Mouse (Mus musculus): ENCODE measurements around the gene Khk. TPM values are rescaled to one million over a fixed set of nuclear protein-coding genes. Genes with fewer than 3 reads are reported as not detected.

Gene Khk
- polyA plus RNA-seq, 1 experiment from 2014 or later, result 6.8 TPM

DNA sequence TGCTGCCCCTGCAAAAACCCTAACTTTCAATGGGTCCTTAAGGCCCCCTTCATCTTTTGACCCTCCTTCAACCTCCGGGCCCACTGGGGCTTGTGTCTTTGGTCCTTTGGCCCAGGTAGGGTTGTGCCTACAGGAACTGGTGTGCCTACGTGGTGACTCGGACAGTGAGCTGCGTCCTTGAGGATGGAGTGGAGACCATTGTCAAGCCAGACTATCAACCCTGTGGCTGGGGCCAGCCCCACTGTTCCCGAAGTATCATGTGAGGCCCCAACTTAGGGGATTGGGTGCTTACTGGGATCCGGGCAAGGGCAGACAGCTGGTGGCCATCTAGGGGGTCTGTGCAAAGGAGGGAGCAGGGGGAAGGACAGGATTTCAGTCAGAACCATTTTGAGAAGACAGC, 6.4 kb upstream of the Khk start:
- no peak overlapping the region for H3K4me3 ChIP-seq (replicated peaks)
- no peak overlapping the region for H3K27ac ChIP-seq
- no peak for ATAC-seq
- no peaks in the 10 kb centered on the region for H3K9me3 ChIP-seq
- H3K27me3 ChIP-seq, result no peaks in the 10 kb centered on the region
- H3K9ac ChIP-seq (replicated peaks), result no peak overlapping the region
- H3K4me2 ChIP-seq (replicated peaks), result no peak overlapping the region
- 83% methylated on average over 6 of the region's 6 CpGs for WGBS
- H3K4me1 ChIP-seq (replicated peaks), result peaks cover 32% of the 10 kb centered on the region
- no peaks in the 10 kb centered on the region for H3K36me3 ChIP-seq

DNA sequence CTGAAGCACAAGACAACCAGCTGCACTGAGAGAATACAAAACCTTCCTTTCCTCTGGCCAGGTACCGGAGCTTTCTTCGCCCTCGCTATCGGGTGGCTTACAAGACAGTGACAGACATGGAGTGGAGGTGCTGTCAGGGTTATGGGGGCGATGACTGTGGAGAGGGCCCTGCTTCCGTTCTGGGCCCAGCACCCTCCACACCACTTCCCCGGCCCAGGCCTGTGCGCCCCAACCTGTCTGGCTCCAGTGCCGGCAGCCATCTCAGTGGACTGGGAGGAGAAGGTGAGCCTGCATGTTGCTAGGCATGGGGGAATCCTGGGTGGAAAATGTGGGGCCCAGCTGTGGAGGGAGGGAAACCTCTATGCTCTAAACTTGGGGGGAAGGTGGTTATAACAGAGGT, 5.8 kb upstream of the Khk start:
- 68% methylated on average over 9 of the region's 9 CpGs for WGBS
- peak; percentile 55 for ATAC-seq
- no peak overlapping the region; the same call in 1 of the 2 replicates for H3K9ac ChIP-seq (replicated peaks)

GRCm38 (mm10) chr5:30915974-30916433, 5.2 kb upstream of the Khk start:
- peak overlapping the region; percentile 25 for H3K4me2 ChIP-seq (replicated peaks)
- H3K4me3 ChIP-seq (replicated peaks), result no peak overlapping the region
- no peaks in the 10 kb centered on the region for H3K9me3 ChIP-seq
- no peaks in the 10 kb centered on the region for H3K36me3 ChIP-seq
- no peaks in the 10 kb centered on the region for H3K27me3 ChIP-seq
- peak overlapping the region; percentile 54; the same call in 1 of the 2 replicates for H3K27ac ChIP-seq
- peak; percentile 89 for ATAC-seq
- 3% methylated on average over 7 of the region's 7 CpGs for WGBS
- no peak overlapping the region for H3K9ac ChIP-seq (replicated peaks)
- peaks cover 32% of the 10 kb centered on the region for H3K4me1 ChIP-seq (replicated peaks)

More for the DNA sequence above, 5.8 kb upstream of the Khk start:
- Histone ChIP-seq H3K36me3 (no peaks in the 10 kb centered on the region), H3K4me2 (replicated peaks) (no peak overlapping the region), H3K9me3 (no peaks in the 10 kb centered on the region), H3K27ac (0 out of 2 replicates have a peak overlapping the region, but pooled peaks have one; percentile 40), H3K4me1 (replicated peaks) (peaks cover 32% of the 10 kb centered on the region), H3K27me3 (no peaks in the 10 kb centered on the region), H3K4me3 (replicated peaks) (no peak overlapping the region)

- 92% methylated on average over 9 of the region's 9 CpGs for WGBS
- Histone ChIP-seq H3K9ac (replicated peaks) (no peak overlapping the region; the same call in 1 of the 2 replicates), H3K9me3 (no peaks in the 10 kb centered on the region), H3K27me3 (no peaks in the 10 kb centered on the region), H3K4me3 (replicated peaks) (no peak overlapping the region), H3K36me3 (no peaks in the 10 kb centered on the region), H3K4me1 (replicated peaks) (peaks cover 36% of the 10 kb centered on the region), H3K27ac (no peak overlapping the region), H3K4me2 (replicated peaks) (no peak overlapping the region)
- no peak for ATAC-seq
Observed at GRCm38 (mm10) chr5:30916841-30917240, 4.4 kb upstream of the Khk start.

DNA sequence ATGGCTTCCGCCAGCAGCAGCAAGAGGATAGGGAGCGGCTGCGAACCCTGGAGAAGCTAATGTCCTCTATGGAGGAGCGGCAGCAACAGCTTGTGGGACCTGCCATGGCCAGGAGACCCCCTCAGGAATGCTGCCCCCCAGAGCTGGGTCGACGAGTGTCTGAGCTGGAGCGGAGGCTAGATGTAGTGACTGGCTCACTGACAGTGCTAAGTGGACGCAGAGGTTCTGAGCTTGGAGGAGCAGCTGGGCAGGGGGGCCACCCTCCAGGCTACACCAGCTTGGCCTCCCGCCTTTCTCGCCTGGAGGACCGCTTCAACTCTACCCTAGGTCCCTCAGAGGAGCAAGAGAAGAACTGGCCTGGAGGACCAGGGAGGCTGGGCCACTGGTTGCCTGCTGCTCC, 3.9 kb upstream of the Khk start:
- ATAC-seq, result no peak
- H3K9ac ChIP-seq (replicated peaks), result no peak overlapping the region; the same call in 1 of the 2 replicates
- no peak overlapping the region for H3K4me3 ChIP-seq (replicated peaks)
- H3K27ac ChIP-seq, result no peak overlapping the region
- H3K36me3 ChIP-seq, result no peaks in the 10 kb centered on the region
- H3K4me2 ChIP-seq (replicated peaks), result no peak overlapping the region
- WGBS, result 90% methylated on average over 11 of the region's 11 CpGs
- peaks cover under 1% of the 10 kb centered on the region; the same call in 1 of the 2 replicates for H3K27me3 ChIP-seq
- no peaks in the 10 kb centered on the region for H3K9me3 ChIP-seq
- H3K4me1 ChIP-seq (replicated peaks), result peaks cover 37% of the 10 kb centered on the region

DNA sequence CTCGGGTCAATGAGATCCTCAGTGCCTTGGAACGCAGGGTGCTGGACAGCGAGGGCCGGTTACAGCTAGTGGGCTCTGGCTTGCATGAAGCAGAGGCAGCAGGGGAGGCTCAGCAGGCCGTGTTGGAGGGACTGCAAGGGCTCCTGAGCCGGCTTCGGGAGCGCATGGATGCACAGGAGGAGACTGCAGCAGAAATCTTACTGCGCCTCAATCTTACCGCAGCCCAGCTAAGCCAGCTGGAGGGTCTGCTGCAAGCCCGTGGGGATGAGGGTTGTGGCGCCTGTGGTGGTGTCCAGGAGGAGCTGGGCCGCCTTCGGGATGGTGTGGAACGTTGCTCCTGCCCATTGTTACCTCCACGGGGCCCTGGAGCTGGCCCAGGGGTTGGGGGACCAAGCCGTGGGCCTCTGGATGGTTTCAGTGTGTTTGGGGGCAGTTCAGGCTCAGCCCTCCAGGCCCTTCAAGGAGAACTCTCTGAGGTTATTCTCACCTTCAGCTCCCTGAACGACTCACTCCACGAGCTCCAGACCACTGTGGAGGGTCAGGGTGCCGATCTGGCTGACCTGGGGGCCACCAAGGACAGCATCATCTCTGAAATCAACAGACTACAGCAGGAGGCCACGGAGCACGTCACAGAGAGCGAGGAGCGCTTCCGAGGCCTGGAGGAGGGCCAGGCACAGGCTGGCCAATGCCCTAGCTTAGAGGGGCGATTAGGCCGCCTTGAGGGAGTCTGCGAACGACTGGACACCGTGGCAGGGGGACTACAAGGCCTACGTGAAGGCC, 3.1 kb upstream of the Khk start:
- no peaks in the 10 kb centered on the region for H3K9me3 ChIP-seq
- H3K27ac ChIP-seq, result no peak overlapping the region
- no peak overlapping the region for H3K9ac ChIP-seq (replicated peaks)
- no peak for ATAC-seq
- 83% methylated on average over 31 of the region's 31 CpGs for WGBS
- no peaks in the 10 kb centered on the region for H3K36me3 ChIP-seq
- H3K4me1 ChIP-seq (replicated peaks), result peaks cover 33% of the 10 kb centered on the region
- peaks cover 7% of the 10 kb centered on the region for H3K27me3 ChIP-seq
- H3K4me3 ChIP-seq (replicated peaks), result no peak overlapping the region
- H3K4me2 ChIP-seq (replicated peaks), result no peak overlapping the region

- 82% methylated on average over 8 of the region's 8 CpGs for WGBS
- Histone ChIP-seq H3K27me3 (peaks cover 11% of the 10 kb centered on the region), H3K36me3 (no peaks in the 10 kb centered on the region), H3K4me3 (replicated peaks) (no peak overlapping the region), H3K4me1 (replicated peaks) (peaks cover 27% of the 10 kb centered on the region), H3K9ac (replicated peaks) (0 out of 2 replicates have a peak overlapping the region, but pooled peaks have one; percentile 5), H3K4me2 (replicated peaks) (no peak overlapping the region), H3K9me3 (no peaks in the 10 kb centered on the region), H3K27ac (no peak overlapping the region)
- ATAC-seq, result no peak
Observed at GRCm38 (mm10) chr5:30918691-30919090, 2.5 kb upstream of the Khk start.

DNA sequence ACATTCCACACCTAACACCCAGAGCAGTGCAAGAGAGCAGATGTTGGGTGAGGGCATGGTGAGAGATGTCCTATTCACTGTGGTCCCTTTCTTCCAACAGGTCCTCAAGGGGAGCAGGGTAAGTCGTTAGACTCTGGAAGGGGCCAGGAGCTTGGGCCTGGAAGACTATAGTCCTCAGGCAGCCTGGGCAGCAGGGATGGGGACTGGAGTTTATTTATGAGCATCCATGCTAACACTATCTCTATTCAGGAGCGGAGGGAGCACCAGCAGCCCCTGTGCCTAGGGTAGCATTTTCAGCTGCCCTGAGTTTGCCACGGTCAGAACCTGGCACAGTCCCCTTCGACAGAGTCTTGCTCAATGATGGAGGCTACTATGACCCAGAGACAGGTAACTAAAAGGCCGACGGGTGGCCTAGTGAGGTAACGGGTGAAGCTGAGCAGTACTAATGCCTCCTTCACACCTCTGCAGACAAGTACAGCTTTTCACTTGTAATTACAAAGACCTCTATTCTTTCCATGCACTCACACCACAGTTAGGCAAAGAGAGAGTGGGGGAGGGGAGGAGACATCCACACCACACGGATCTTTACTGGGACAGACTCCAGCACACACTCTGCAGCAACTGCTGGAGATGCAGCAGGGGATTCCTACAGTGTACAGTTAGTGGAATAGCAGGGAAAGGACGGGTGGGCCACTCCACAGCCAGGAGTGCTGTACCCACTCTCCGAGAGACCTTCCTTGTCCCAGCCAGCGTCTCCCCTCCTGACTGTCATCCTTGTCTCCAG, 1.2 kb upstream of the Khk start:
- WGBS, result 76% methylated on average over 11 of the region's 11 CpGs
- H3K4me1 ChIP-seq (replicated peaks), result peaks cover 24% of the 10 kb centered on the region
- no peak overlapping the region for H3K4me2 ChIP-seq (replicated peaks)
- no peaks in the 10 kb centered on the region for H3K9me3 ChIP-seq
- H3K4me3 ChIP-seq (replicated peaks), result no peak overlapping the region
- peaks cover 11% of the 10 kb centered on the region for H3K27me3 ChIP-seq
- H3K9ac ChIP-seq (replicated peaks), result no peak overlapping the region
- no peaks in the 10 kb centered on the region for H3K36me3 ChIP-seq
- ATAC-seq, result no peak
- no peak overlapping the region for H3K27ac ChIP-seq

DNA sequence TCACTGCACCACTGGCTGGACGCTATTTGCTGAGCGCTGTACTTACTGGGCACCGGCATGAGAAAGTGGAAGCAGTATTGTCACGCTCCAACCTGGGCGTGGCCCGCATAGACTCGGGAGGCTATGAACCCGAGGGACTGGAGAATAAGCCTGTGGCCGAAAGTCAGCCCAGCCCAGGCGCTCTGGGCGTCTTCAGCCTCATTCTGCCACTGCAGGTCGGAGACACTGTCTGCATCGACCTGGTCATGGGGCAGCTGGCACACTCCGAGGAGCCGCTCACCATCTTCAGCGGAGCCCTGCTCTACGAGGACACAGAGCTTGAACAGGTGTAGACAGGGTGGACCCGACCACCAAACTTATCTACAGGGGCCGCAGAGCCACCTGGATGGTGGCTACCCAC, 610 bp upstream of the Khk start:
- Histone ChIP-seq H3K4me2 (replicated peaks) (peak overlapping the region; percentile 81), H3K4me3 (replicated peaks) (no peak overlapping the region), H3K36me3 (no peaks in the 10 kb centered on the region), H3K27me3 (peaks cover 11% of the 10 kb centered on the region), H3K4me1 (replicated peaks) (peaks cover 19% of the 10 kb centered on the region), H3K9ac (replicated peaks) (no peak overlapping the region), H3K9me3 (no peaks in the 10 kb centered on the region), H3K27ac (no peak overlapping the region)
- ATAC-seq, result peak; percentile 16
- WGBS, result 58% methylated on average over 19 of the region's 19 CpGs

- no peak for ATAC-seq
- H3K9ac ChIP-seq (replicated peaks), result peak overlapping the region; percentile 64; the same call in 1 of the 2 replicates
- H3K4me3 ChIP-seq (replicated peaks), result no peak overlapping the region
Observed at GRCm38 (mm10) chr5:30922581-30923041, 1.4 kb downstream of the Khk start.

DNA sequence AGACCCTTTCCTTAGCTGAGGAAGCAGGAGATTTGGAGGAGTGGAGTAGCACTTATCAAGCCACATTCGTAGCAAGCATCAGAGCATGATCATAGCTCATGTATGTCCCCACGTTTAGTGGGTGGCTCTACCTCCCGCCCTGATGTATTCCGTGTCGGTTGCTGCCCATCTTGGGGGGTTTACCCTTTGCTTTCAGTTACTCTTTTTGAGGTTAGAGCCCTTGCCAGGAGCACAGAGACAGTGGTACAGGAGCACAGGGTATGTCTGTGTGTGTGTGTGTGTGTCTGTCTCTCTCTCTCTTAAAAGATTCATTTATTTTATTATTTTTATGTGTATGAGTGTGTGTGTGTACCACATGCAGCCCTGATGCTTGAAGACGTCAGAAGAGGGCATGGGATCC, 1.9 kb downstream of the Khk start:
- Histone ChIP-seq H3K36me3 (no peaks in the 10 kb centered on the region), H3K9me3 (no peaks in the 10 kb centered on the region), H3K27me3 (peaks cover 11% of the 10 kb centered on the region), H3K4me3 (replicated peaks) (no peak overlapping the region), H3K27ac (no peak overlapping the region), H3K4me2 (replicated peaks) (no peak overlapping the region), H3K9ac (replicated peaks) (no peak overlapping the region), H3K4me1 (replicated peaks) (peaks cover 13% of the 10 kb centered on the region)
- WGBS, result 87% methylated on average over 6 of the region's 6 CpGs
- ATAC-seq, result no peak

More at GRCm38 (mm10) chr5:30922581-30923041, 1.4 kb downstream of the Khk start:
- WGBS, result 75% methylated on average over 10 of the region's 10 CpGs
- Histone ChIP-seq H3K27ac (no peak overlapping the region), H3K4me2 (replicated peaks) (peak overlapping the region; percentile 81), H3K9me3 (no peaks in the 10 kb centered on the region), H3K27me3 (peaks cover 11% of the 10 kb centered on the region), H3K4me1 (replicated peaks) (peaks cover 13% of the 10 kb centered on the region), H3K36me3 (no peaks in the 10 kb centered on the region)

DNA sequence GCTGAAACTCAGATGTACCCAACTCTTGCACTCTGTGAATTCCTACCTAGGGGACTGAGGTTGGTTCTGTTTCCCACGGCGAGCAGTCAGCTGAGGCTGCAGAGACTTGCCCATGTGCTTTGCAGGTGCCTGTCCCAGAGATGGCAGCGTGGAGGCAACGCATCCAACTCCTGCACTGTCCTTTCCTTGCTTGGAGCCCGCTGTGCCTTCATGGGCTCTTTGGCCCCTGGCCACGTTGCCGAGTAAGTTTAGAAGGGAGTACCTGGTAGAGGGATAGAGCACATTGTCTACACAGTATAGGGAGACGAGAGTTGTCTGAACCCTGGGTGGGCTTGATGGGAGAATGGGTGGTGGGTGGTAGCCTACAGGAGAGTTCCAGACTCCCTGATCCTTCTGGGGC, 3.4 kb downstream of the Khk start:
- peaks cover 11% of the 10 kb centered on the region for H3K27me3 ChIP-seq
- H3K36me3 ChIP-seq, result no peaks in the 10 kb centered on the region
- H3K9ac ChIP-seq (replicated peaks), result no peak overlapping the region
- H3K4me2 ChIP-seq (replicated peaks), result no peak overlapping the region
- no peaks in the 10 kb centered on the region for H3K9me3 ChIP-seq
- no peak for ATAC-seq
- no peak overlapping the region for H3K4me3 ChIP-seq (replicated peaks)
- H3K27ac ChIP-seq, result no peak overlapping the region
- WGBS, result 83% methylated on average over 8 of the region's 8 CpGs
- H3K4me1 ChIP-seq (replicated peaks), result peaks cover 13% of the 10 kb centered on the region
